Mouse (Mus musculus): ENCODE results near the gene Ly6g. TPM values are rescaled to one million over a fixed set of nuclear protein-coding genes. Genes with fewer than 3 reads are reported as not detected.
"Not testable (repeated sequence)": the region's sequence is repeated elsewhere in the genome, so short reads cannot be mapped to it uniquely, and the experiment has no call there.

Ly6g gene
- polyA plus RNA-seq (2014; fragmentation: Nextera tagmentation; extraction: Ambion mirVana) = not detected in 2 replicates

- no peak for DNase-seq (ENCODE audit: low spot score)
- Histone ChIP-seq H3K27me3 (ENCODE audit: control insufficient read depth, insufficient read depth, low read length) (no peaks in the 10 kb centered on the region), H3K9me3 (ENCODE audit: control insufficient read depth, low read length) (no peaks in the 10 kb centered on the region), H3K36me3 (ENCODE audit: control insufficient read depth, insufficient read depth, low read length) (no peaks in the 10 kb centered on the region), H3K4me1 (replicated peaks; ENCODE audit: control insufficient read depth, insufficient read depth, low read length) (no peaks in the 10 kb centered on the region), H3K9ac (ENCODE audit: low read depth, low read length) (no peak within 1 kb of the TSS), H3K4me2 (replicated peaks; ENCODE audit: low read depth, low read length) (no peak within 1 kb of the TSS), H3K27ac (ENCODE audit: low read depth, low read length) (no peak within 1 kb of the TSS), H3K4me3 (ENCODE audit: low read depth, low read length) (no peak within 1 kb of the TSS)
- no peak for ATAC-seq (ENCODE audit: low FRiP score)
- WGBS = 100% methylated on average over 1 of the region's 1 CpGs
Observed at GRCm38 (mm10) chr15:75154940-75155339, at the start of gene Ly6g. Ly6g (plus strand) TSS chr15:75155240.

- not testable (repeated sequence) for H3K4me2 ChIP-seq (replicated peaks; ENCODE audit: low read depth, low read length); H3K36me3 ChIP-seq (ENCODE audit: control insufficient read depth, insufficient read depth, low read length); DNase-seq (ENCODE audit: low spot score); H3K4me3 ChIP-seq (ENCODE audit: low read depth, low read length); H3K27ac ChIP-seq (ENCODE audit: low read depth, low read length); ATAC-seq (ENCODE audit: low FRiP score); H3K9me3 ChIP-seq (ENCODE audit: control insufficient read depth, low read length); H3K27me3 ChIP-seq (ENCODE audit: control insufficient read depth, insufficient read depth, low read length); H3K4me1 ChIP-seq (replicated peaks; ENCODE audit: control insufficient read depth, insufficient read depth, low read length); H3K9ac ChIP-seq (ENCODE audit: low read depth, low read length)
- 80% methylated on average over 2 of the region's 5 CpGs for WGBS
Observed at GRCm38 (mm10) chr15:75110424-75110823, 44.6 kb upstream of the Ly6g start.

- not testable (repeated sequence) for H3K36me3 ChIP-seq (ENCODE audit: control insufficient read depth, insufficient read depth, low read length); H3K27me3 ChIP-seq (ENCODE audit: control insufficient read depth, insufficient read depth, low read length); H3K27ac ChIP-seq (ENCODE audit: low read depth, low read length); ATAC-seq (ENCODE audit: low FRiP score); H3K4me2 ChIP-seq (replicated peaks; ENCODE audit: low read depth, low read length); H3K4me3 ChIP-seq (ENCODE audit: low read depth, low read length); H3K9ac ChIP-seq (ENCODE audit: low read depth, low read length); DNase-seq (ENCODE audit: low spot score); H3K9me3 ChIP-seq (ENCODE audit: control insufficient read depth, low read length); H3K4me1 ChIP-seq (replicated peaks; ENCODE audit: control insufficient read depth, insufficient read depth, low read length)
- WGBS = no CpG with 5 or more reads among the region's 1 CpGs
Observed at GRCm38 (mm10) chr15:75111861-75112630, 43.0 kb upstream of the Ly6g start, which contains the start of gene Ly6c2. Ly6c2 (minus strand) TSS chr15:75111970.

- no peak overlapping the region for H3K27ac ChIP-seq (ENCODE audit: low read depth, low read length)
- no peaks in the 10 kb centered on the region for H3K27me3 ChIP-seq (ENCODE audit: control insufficient read depth, insufficient read depth, low read length)
- H3K9me3 ChIP-seq (ENCODE audit: control insufficient read depth, low read length) = no peaks in the 10 kb centered on the region
- H3K4me3 ChIP-seq (ENCODE audit: low read depth, low read length) = no peak overlapping the region
- no peak overlapping the region for H3K9ac ChIP-seq (ENCODE audit: low read depth, low read length)
- DNase-seq (ENCODE audit: low spot score) = no peak
- no peak overlapping the region for H3K4me2 ChIP-seq (replicated peaks; ENCODE audit: low read depth, low read length)
- no peaks in the 10 kb centered on the region for H3K4me1 ChIP-seq (replicated peaks; ENCODE audit: control insufficient read depth, insufficient read depth, low read length)
- no peaks in the 10 kb centered on the region for H3K36me3 ChIP-seq (ENCODE audit: control insufficient read depth, insufficient read depth, low read length)
- WGBS = 95% methylated on average over 2 of the region's 2 CpGs
- no peak for ATAC-seq (ENCODE audit: low FRiP score)
Observed at GRCm38 (mm10) chr15:75116525-75116924, 38.5 kb upstream of the Ly6g start.

- H3K27ac ChIP-seq (ENCODE audit: low read depth, low read length); ATAC-seq (ENCODE audit: low FRiP score); H3K27me3 ChIP-seq (ENCODE audit: control insufficient read depth, insufficient read depth, low read length); H3K4me3 ChIP-seq (ENCODE audit: low read depth, low read length); DNase-seq (ENCODE audit: low spot score); H3K4me2 ChIP-seq (replicated peaks; ENCODE audit: low read depth, low read length); H3K36me3 ChIP-seq (ENCODE audit: control insufficient read depth, insufficient read depth, low read length); H3K9ac ChIP-seq (ENCODE audit: low read depth, low read length); H3K9me3 ChIP-seq (ENCODE audit: control insufficient read depth, low read length); H3K4me1 ChIP-seq (replicated peaks; ENCODE audit: control insufficient read depth, insufficient read depth, low read length): not testable (repeated sequence)
- WGBS = 89% methylated on average over 5 of the region's 5 CpGs
Observed at GRCm38 (mm10) chr15:75117481-75117880, 37.6 kb upstream of the Ly6g start.

- H3K27ac ChIP-seq (ENCODE audit: low read depth, low read length); H3K27me3 ChIP-seq (ENCODE audit: control insufficient read depth, insufficient read depth, low read length); H3K4me3 ChIP-seq (ENCODE audit: low read depth, low read length); ATAC-seq (ENCODE audit: low FRiP score); H3K9me3 ChIP-seq (ENCODE audit: control insufficient read depth, low read length); H3K4me1 ChIP-seq (replicated peaks; ENCODE audit: control insufficient read depth, insufficient read depth, low read length); H3K9ac ChIP-seq (ENCODE audit: low read depth, low read length); H3K36me3 ChIP-seq (ENCODE audit: control insufficient read depth, insufficient read depth, low read length); H3K4me2 ChIP-seq (replicated peaks; ENCODE audit: low read depth, low read length): not testable (repeated sequence)
- 12% methylated on average over 5 of the region's 7 CpGs for WGBS
- DNase-seq (ENCODE audit: low spot score) = peak; percentile 69
Observed at GRCm38 (mm10) chr15:75118742-75119141, 36.3 kb upstream of the Ly6g start.

GRCm38 (mm10) chr15:75120066-75120465 lies 35.0 kb upstream of the Ly6g start:
- H3K4me1 ChIP-seq (replicated peaks; ENCODE audit: control insufficient read depth, insufficient read depth, low read length) = no peaks in the 10 kb centered on the region
- 23% methylated on average over 2 of the region's 2 CpGs for WGBS
- no peak overlapping the region for H3K4me2 ChIP-seq (replicated peaks; ENCODE audit: low read depth, low read length)
- no peak overlapping the region for H3K27ac ChIP-seq (ENCODE audit: low read depth, low read length)
- DNase-seq (ENCODE audit: low spot score) (peak; percentile 42), ATAC-seq (ENCODE audit: low FRiP score) (no peak)
- H3K4me3 ChIP-seq (ENCODE audit: low read depth, low read length) = no peak overlapping the region
- H3K36me3 ChIP-seq (ENCODE audit: control insufficient read depth, insufficient read depth, low read length) = no peaks in the 10 kb centered on the region
- no peaks in the 10 kb centered on the region for H3K9me3 ChIP-seq (ENCODE audit: control insufficient read depth, low read length)
- H3K9ac ChIP-seq (ENCODE audit: low read depth, low read length) = no peak overlapping the region
- H3K27me3 ChIP-seq (ENCODE audit: control insufficient read depth, insufficient read depth, low read length) = no peaks in the 10 kb centered on the region

- not testable (repeated sequence) for H3K4me1 ChIP-seq (replicated peaks; ENCODE audit: control insufficient read depth, insufficient read depth, low read length); H3K9me3 ChIP-seq (ENCODE audit: control insufficient read depth, low read length); H3K36me3 ChIP-seq (ENCODE audit: control insufficient read depth, insufficient read depth, low read length); ATAC-seq (ENCODE audit: low FRiP score); H3K27ac ChIP-seq (ENCODE audit: low read depth, low read length); DNase-seq (ENCODE audit: low spot score); H3K27me3 ChIP-seq (ENCODE audit: control insufficient read depth, insufficient read depth, low read length); H3K9ac ChIP-seq (ENCODE audit: low read depth, low read length); H3K4me3 ChIP-seq (ENCODE audit: low read depth, low read length); H3K4me2 ChIP-seq (replicated peaks; ENCODE audit: low read depth, low read length)
- 86% methylated on average over 2 of the region's 2 CpGs for WGBS
Observed at GRCm38 (mm10) chr15:75132346-75132745, 22.7 kb upstream of the Ly6g start.

GRCm38 (mm10) chr15:75135090-75135783 lies 19.8 kb upstream of the Ly6g start:
- not testable (repeated sequence) for DNase-seq (ENCODE audit: low spot score); H3K9ac ChIP-seq (ENCODE audit: low read depth, low read length); H3K4me3 ChIP-seq (ENCODE audit: low read depth, low read length); H3K27ac ChIP-seq (ENCODE audit: low read depth, low read length); H3K4me1 ChIP-seq (replicated peaks; ENCODE audit: control insufficient read depth, insufficient read depth, low read length); H3K4me2 ChIP-seq (replicated peaks; ENCODE audit: low read depth, low read length); ATAC-seq (ENCODE audit: low FRiP score); H3K36me3 ChIP-seq (ENCODE audit: control insufficient read depth, insufficient read depth, low read length); H3K27me3 ChIP-seq (ENCODE audit: control insufficient read depth, insufficient read depth, low read length); H3K9me3 ChIP-seq (ENCODE audit: control insufficient read depth, low read length)
- WGBS = 73% methylated on average over 2 of the region's 2 CpGs

All from hindbrain, embryonic 11.5 days (tissue).